Mouse (Mus musculus): ENCODE measurements around the gene Lrmda.

- no peak for TF ChIP-seq ZC3H11A (IDR thresholded peaks at IDR 0.05; ENCODE audit: low read depth, low read length)
- TF ChIP-seq RAD21 (IDR thresholded peaks at IDR 0.05; ENCODE audit: low read depth, low read length): no peak
- no peak for TF ChIP-seq GABPA (IDR thresholded peaks at IDR 0.05; ENCODE audit: low read depth, low read length)
- TF ChIP-seq POLR2A (IDR thresholded peaks at IDR 0.05; ENCODE audit: control insufficient read depth in 1 of 2, insufficient read depth in 1 of 2, low read depth in 1 of 2, low read length in 2 of 2, poor library complexity in 1 of 2): no peak
- no peak for TF ChIP-seq E2F4 (IDR thresholded peaks at IDR 0.05; ENCODE audit: borderline replicate concordance, low read depth, low read length)
- TF ChIP-seq GATA1 (IDR thresholded peaks at IDR 0.05; ENCODE audit: low read depth, low read length): no peak
- no peak for TF ChIP-seq HCFC1 (IDR thresholded peaks at IDR 0.05; ENCODE audit: low read depth, low read length)
- TF ChIP-seq CTCF (IDR thresholded peaks at IDR 0.05 in 2 of 3, conservative IDR thresholded peaks at IDR 0.05 in 1 of 3; ENCODE audit: control insufficient read depth in 1 of 3, insufficient read depth in 1 of 3, low read depth in 2 of 3, low read length in 3 of 3, poor library complexity in 1 of 3, severe bottlenecking in 1 of 3): no peak
- no peak for TF ChIP-seq CHD2 (IDR thresholded peaks at IDR 0.05; ENCODE audit: low read length)
- no peak for TF ChIP-seq ZMIZ1 (IDR thresholded peaks at IDR 0.05; ENCODE audit: low read depth, low read length)
- TF ChIP-seq TAL1 (IDR thresholded peaks at IDR 0.05; ENCODE audit: low read length): no peak
- no peak for TF ChIP-seq MAFK (IDR thresholded peaks at IDR 0.05; ENCODE audit: borderline replicate concordance, low read depth, low read length)
These were observed 793.3 kb downstream of the Lrmda start for GRCm38 (mm10) chr14:22812824-22813223.
